Mouse (Mus musculus): ENCODE measurements at regions not wholly inside any gene's neighbourhood (a gene's known extent, or its start where the extent isn't known, plus 50 kb on each side); places are given as distances from the start of the nearest gene placed in this dataset.

GRCm38 (mm10) chr7:130036845-130037572, 445.3 kb downstream of the Wdr11 start:
- DNase-seq (ENCODE audit: low read depth) = no peak

DNA sequence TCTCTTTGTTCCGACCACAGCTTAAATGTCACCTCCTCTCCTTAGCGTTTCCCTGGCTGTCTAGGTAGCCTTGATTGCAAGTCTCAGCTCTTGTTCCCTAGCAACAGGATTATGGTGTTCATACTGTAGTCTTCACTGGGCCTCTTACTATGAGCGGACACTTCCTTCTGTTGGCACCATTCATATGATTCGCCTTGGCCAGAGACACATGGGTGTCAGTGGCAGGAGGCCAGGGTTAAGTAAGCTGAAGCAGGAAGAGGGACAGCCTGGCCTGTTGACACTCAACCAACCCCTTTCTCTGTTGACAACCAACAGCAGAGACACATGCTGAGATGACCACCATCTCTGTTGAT, 445.9 kb downstream of the Wdr11 start:
- DNase-seq (ENCODE audit: low read depth) = no peak

DNA sequence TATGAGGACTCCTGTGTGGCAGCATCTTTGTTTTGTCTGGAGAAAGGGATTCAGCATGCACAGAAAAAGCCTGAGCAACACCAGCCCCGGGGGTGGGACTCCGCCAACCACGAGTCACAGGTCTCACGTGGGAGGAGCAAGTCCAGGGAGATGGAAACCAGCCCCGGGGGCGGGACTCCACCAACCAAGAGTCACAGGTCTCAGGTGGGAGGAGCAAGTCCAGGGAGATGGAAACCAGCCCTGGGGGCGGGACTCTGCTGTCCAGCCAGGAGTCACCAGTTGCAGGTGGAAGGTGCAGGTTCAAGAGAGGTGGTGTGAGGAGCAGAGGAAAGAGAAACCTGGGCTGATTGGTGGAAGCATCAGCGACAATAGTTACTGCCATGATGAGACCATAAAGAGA, 448.9 kb downstream of the Wdr11 start:
- no peak for DNase-seq (ENCODE audit: low read depth)

DNA sequence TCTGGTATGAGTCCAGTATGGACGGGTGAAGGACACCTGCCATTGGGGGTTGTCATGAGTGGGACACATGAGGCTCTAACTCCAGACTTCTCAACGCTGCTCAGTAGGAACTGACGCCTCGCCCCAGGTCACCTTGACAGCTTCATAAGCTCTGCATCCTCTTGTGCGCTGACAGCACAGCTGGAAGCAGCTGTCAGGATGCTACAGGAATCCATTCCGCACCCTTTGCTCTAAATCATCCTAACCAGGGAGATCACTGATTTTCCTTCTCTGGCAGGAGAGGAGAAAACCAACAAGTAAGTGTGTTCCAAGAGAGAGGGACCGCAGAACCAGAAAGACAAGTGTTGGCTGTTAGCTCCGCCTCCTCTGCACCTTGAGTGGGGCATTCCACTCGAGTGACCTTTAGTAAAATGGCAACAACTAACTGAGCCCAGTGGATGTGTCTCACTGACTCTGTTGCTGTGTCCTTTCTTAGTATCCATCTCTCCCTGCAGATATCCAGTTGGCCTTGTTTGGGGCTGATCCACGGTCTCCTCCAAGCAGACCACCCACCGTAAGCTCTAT, 449.8 kb downstream of the Wdr11 start:
- DNase-seq (ENCODE audit: low read depth) = no peak

- no peak for DNase-seq (ENCODE audit: low read depth)
Measured at GRCm38 (mm10) chr7:130042296-130042910, 450.7 kb downstream of the Wdr11 start.

DNA sequence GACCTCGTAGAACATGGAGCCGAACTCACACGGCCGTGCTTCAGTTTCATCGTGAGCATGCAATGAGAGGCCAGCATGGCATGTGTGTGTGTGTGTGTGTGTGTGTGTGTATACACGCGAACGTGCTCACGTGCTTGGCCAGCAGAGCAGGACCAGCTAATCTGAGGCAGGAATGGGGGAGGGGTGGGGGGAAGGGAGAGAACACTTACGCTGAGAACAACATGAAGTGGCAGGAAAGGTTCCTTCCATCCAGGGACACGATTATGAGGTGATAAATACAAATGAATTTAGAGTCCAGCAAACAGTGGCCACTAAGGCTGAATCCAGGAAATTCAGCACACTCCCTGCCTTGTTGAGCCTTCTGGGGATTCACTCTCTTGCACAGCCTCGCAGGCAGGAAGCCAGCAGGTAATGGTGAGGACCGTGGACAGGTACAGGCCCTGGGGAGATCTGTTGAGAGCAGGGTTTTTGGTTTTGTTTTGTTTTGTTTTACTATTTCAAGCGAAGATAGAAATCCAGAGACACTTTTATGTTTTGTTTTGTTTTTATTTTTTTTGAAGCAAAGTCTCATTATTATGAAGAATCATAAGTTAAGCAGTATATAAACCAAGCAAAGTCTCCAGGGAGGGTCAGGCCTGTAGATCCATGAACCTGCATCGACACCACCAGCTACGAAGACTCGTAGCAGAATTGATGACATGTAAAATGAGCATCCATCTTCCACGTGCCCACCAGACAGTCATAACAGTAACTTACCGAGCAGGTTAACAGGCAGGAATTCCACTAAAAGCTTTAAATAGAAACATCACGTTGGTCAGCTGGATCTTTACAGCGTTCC, 452.0 kb downstream of the Wdr11 start:
- DNase-seq (ENCODE audit: low read depth) = no peak

- DNase-seq (ENCODE audit: low read depth) = no peak
Measured at GRCm38 (mm10) chr7:130044235-130044553, 452.5 kb downstream of the Wdr11 start.

DNA sequence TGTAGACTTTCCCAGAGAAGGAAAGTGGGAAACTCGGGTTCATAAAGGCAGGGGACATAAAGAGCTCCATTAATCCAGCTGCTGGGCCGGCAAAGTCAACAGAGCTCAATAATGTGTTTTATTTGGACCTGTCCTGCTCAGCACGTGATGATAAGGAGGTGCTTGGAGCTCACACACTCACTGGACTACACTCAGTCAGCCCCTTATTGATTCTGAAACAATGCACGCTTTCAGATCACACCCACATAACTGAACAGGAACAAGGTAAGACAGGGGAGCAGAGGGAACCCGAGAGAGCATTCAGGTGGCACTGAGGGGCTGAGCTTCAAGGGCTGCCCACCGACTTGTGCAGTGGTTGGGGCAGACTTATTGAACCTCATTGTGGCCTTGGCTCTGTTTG, 452.9 kb downstream of the Wdr11 start:
- DNase-seq (ENCODE audit: low read depth) = no peak

DNA sequence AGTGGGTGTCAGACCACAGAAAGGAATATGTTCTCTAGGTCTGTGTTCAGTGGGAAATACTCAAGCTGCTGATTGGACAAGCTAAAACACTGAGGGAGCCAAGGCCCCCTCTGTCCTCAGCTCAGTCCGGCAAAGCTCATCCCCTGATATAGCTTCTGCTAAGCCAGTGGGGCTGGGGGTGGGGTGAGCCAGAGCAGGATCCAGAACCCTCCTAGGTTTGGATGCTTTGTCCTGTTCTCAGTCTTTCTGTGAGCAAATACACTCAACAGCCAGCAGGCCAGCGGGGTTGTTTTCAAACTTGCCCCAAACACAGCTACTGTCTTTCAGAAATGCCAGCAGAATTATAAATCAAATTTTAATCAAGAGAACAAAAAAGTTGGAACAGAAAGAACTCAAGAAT, 454.4 kb downstream of the Wdr11 start:
- DNase-seq (ENCODE audit: low read depth) = no peak

GRCm38 (mm10) chr7:130047293-130048034, 455.8 kb downstream of the Wdr11 start:
- no peak for DNase-seq (ENCODE audit: low read depth)

- no peak for DNase-seq (ENCODE audit: low read depth)
Measured at GRCm38 (mm10) chr7:130048106-130048772, 456.6 kb downstream of the Wdr11 start.

DNA sequence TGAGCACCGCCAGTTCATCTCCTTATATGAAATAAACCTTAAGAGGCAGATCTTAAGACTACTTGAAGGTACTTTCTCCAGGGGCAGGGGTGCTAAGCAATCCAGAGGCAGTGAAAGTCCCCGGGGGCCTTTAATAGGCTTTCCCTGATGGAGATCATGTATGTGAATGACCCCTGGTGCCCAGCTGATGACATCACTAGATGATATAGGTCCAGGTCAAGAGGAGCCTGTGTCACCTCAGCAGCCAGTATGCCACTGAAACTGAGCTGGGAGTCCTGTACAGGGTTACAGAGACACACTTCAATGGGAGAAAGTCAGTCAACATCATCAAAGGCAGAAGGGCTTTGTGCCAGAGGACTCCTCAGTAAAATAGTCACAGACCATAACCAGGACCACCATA, 457.8 kb downstream of the Wdr11 start:
- no peak for DNase-seq (ENCODE audit: low read depth)

GRCm38 (mm10) chr7:130050120-130050519, 458.5 kb downstream of the Wdr11 start:
- DNase-seq (ENCODE audit: low read depth) = no peak

DNA sequence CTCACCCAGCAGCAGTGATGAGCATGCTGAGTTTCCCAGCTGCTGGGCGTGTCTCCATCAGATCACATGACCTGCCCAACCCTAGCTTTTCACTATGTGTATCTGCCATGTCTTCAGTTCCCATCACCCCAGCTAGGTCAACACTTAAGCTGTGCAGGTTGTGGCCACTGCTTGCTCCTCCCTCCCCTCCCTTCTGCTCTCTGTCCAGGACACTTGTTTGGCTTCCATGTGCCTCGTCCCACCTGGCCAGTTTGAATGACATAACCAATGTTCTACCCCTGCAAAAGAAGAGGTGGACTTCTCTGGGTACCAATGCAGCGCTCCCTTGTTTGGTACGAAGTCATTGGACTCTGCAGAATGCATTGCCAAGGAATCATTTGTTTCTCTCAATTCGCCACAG, 460.7 kb downstream of the Wdr11 start:
- DNase-seq (ENCODE audit: low read depth) = no peak

- no peak for DNase-seq (ENCODE audit: low read depth)
Measured at GRCm38 (mm10) chr7:130057708-130058107, 462.5 kb downstream of the Ate1 start.

- DNase-seq (ENCODE audit: low read depth) = no peak
Measured at GRCm38 (mm10) chr7:130058267-130058666, 461.9 kb downstream of the Ate1 start.

DNA sequence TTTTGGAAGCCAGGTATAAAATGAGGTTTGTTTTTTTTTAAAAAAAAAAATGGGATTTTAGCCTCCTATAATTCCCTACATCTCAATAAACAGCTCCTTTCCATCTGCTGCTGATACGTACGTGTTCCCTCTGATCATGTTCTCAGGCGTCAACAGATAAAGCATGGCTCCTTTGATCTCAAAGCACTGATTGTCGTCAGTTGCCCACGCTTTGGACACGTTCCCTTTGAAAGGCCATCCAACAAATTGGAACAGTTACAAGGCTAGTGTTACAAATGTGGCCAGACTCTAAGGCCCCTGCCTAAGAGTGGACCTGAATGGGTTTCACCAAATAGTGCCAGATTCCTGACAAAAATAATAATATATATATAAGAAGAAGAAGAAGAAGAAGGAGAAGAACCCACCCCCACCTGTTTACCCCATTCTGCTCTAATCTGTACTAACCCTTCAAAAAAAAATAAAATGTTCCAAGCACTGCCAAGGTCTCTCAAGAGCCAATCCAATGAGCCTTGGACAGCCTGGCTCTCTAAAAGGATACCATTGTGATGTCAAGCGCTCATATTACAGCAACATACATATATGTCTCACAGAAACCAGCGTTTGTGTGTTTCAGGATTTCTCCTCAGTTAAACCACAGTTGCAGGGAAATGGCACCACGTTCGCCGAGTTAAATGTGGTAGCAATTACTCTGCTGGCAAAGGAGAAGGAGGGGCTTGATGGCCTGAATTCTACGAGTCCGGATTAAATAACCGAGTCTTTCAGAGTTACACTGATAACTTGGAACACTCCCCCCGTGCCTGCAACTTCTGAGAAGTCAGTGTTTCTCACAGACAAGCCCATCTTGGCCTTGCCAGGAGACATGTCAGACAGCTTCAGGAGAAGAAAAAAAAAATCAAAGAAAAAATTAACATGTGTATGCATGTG, 460.2 kb downstream of the Ate1 start:
- DNase-seq (ENCODE audit: low read depth) = no peak

DNA sequence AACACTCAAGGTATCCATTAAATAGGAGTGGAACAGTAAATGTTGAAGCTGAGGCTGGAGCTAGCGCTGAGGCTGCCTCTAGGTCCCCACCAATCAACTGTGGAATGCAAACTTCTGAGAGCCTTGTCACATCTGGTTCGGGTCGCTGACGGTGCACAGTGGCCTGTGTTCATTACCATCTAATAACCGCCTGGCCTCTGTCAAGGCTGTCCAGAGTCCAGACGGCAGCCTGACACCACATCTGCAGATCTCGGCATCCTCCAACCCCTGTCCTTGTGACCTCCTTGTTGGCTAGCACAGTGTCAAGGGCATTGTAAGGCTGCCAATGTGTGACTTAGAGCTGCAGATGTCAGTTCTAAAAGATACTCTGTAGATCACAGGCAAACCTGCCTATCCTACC, 455.7 kb downstream of the Ate1 start:
- no peak for DNase-seq (ENCODE audit: low read depth)

DNA sequence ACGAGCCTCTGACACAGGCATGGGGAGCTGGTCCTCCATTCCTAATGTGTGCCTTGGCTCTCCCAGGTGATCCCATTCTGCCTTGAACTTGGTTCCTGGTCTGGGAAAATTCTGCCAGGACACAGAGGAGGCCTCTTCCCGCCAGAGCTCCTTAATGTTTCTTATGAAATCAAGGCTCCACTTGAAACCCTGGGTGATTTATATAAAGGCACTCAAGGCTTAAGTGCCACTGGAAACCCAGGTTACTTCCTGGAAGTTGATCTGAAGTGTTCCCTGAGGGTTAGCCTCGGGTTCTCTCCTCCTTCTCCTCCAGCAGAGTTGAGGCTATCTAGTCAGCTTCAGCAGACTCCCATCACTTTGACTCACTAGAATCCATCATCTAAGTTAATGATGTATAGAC, 451.9 kb downstream of the Ate1 start:
- DNase-seq (ENCODE audit: low read depth) = no peak

DNA sequence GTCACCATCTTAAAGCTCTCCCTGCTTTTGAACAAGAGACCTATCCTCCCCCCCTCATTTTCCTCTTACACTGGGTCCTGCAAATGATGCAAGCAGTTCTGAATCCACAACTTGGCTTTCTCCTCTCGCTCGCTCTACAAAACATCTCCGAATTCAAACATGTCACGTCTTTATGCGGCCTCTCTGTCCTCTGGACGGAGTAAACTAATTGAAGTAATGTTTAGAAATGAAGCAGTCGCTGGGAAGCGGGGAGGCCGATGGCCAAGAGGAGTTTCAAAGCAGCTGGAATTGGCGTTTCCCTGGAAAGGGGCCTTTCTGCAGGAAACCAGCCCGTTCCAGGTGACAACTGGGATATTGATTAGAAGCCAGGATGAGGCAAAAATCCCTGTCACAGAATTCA, 446.8 kb downstream of the Ate1 start:
- DNase-seq (ENCODE audit: low read depth) = no peak
